Mouse (Mus musculus): ENCODE data around the gene Hist1h2ag.

DNA sequence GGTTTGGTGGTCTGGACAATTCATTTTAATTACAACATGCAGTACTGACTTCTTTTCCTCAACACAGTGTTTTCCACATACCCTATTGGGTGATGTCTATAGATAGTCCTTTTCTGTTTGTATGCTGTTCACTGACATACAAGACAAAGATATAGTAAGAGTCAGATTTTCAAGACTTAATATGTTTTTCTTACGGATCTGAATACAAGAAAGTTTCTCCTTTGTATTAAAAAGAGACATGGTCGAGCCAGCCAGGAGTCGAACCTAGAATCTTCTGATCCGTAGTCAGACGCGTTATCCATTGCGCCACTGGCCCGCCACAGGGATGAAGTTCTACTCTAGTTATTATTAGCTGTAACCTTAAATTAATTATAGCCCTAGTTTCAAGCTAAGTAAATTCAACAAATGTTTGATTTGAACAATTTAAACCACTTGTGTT, 21.8 kb downstream of the Hist1h2ag start:
- TF ChIP-seq POLR2A (IDR thresholded peaks at IDR 0.05; ENCODE audit: borderline replicate concordance, control insufficient read depth, low read depth, low read length) (no peak), CTCF (IDR thresholded peaks at IDR 0.05; ENCODE audit: control insufficient read depth, insufficient read depth, low read length) (no peak)

Data from bone marrow, adult 2 months (tissue).